Mouse (Mus musculus) left cerebral cortex, postnatal 4 days (tissue): Measurements from ENCODE around the gene Mael. TPM values are rescaled to one million over a fixed set of nuclear protein-coding genes. Genes with fewer than 3 reads are reported as not detected.

ENCODE experiments used
- DNase-seq: peaks from one replicate; pipeline ENCODE4 v3.0.0-alpha.2; 2022
- intact Hi-C: fragments of 180-260 bp; cut with DNase I; formaldehyde crosslinking; loops from one replicate; pipeline ENCODE4 v1.15.1; 2025
- total RNA-seq, 2 experiments: library from RNA; stranded (reverse); gene quantifications; 2 replicates each; pipeline ENCODE4 v1.2.3; 2021

Mael gene
- total RNA-seq, 2 experiments from 2014 or later = 0.24 TPM; not detected in 1

- intact Hi-C loops = no loop called here
- no peak for DNase-seq
These were observed 80.8 kb downstream of the Mael start for GRCm38 (mm10) chr1:166157712-166158111.

- intact Hi-C loops = loop anchor here (2.0 kb wide), 1 partner anchor 376 kb away; no protein-coding TSS in a partner anchor
- DNase-seq = no peak
These were observed 83.4 kb downstream of the Mael start for GRCm38 (mm10) chr1:166155113-166155494.

GRCm38 (mm10) chr1:166154162-166155112, 84.1 kb downstream of the Mael start:
- intact Hi-C loops = loop anchor here (2.0 to 5.0 kb wide), 2 partner anchors 152 to 376 kb away; partner anchors contain the start of gene Pou2f1

GRCm38 (mm10) chr1:166153351-166154120, 85.0 kb downstream of the Mael start:
- intact Hi-C loops = loop anchor here (2.0 to 5.0 kb wide), 2 partner anchors 151 to 375 kb away; partner anchors contain the start of gene Pou2f1
- DNase-seq = peak; percentile 92

More at GRCm38 (mm10) chr1:166154162-166155112, 84.1 kb downstream of the Mael start:
- peak; percentile 78 for DNase-seq

- intact Hi-C loops = loop anchor here (5.0 kb wide), 1 partner anchor 150 kb away; the partner anchor contains the start of gene Pou2f1
These were observed 86.5 kb downstream of the Mael start for GRCm38 (mm10) chr1:166152034-166152433.

GRCm38 (mm10) chr1:166151341-166151740, 87.2 kb downstream of the Mael start:
- no peak for DNase-seq
- intact Hi-C loops = loop anchor here (5.0 kb wide), 1 partner anchor 149 kb away; the partner anchor contains the start of gene Pou2f1

More at GRCm38 (mm10) chr1:166152034-166152433, 86.5 kb downstream of the Mael start:
- DNase-seq = no peak

Other genes with a start within 250 kb of the Mael start
- gene Pou2f1, start 236.1 kb downstream of the Mael start, total RNA-seq = 10 to 100 TPM; 27.6 to 29.4 TPM
- gene Dusp27, start 110.8 kb downstream of the Mael start, total RNA-seq = under 1 TPM; 0.62 to 0.85 TPM
- not detected for gene Gpa33, start 108.5 kb downstream of the Mael start, total RNA-seq
- 10 to 100 TPM; 40.6 to 44.8 TPM for gene Ildr2, start 15.4 kb upstream of the Mael start, total RNA-seq
- 10 to 100 TPM; 43.5 to 43.8 TPM for gene Tada1, start 140.3 kb upstream of the Mael start, total RNA-seq
- gene Pogk, start 171.1 kb upstream of the Mael start, total RNA-seq = 10 to 100 TPM; 85.2 to 91.1 TPM